Mouse (Mus musculus): ENCODE measurements around the gene Riok1. TPM values are rescaled to one million over a fixed set of nuclear protein-coding genes. Genes with fewer than 3 reads are reported as not detected.
A peak's percentile ranks its signal among the peaks of the same experiment; 100 is the strongest.

Riok1 gene
- 33.2 and 36.1 TPM in 2 replicates for polyA plus RNA-seq (2014; fragmentation: Nextera tagmentation; extraction: Ambion mirVana)

GRCm38 (mm10) chr13:38036343-38037043 lies at the start of gene Riok1:
Gene Riok1, plus strand, starts transcription at chr13:38036995.
- 0 out of 2 replicates have a peak, but pooled peaks cover 3% of the 10 kb centered on the region for H3K36me3 ChIP-seq (ENCODE audit: control insufficient read depth, insufficient read depth, low read length)
- WGBS (ENCODE audit: insufficient replicate concordance), result 8% methylated on average over 37 of the region's 37 CpGs
- H3K4me1 ChIP-seq (ENCODE audit: control insufficient read depth, insufficient read depth, low read length), result peaks cover 8% of the 10 kb centered on the region; the same call in 1 of the 2 replicates
- no peaks in the 10 kb centered on the region for H3K27me3 ChIP-seq (ENCODE audit: control insufficient read depth, insufficient read depth, low read length)
- H3K9me3 ChIP-seq (replicated peaks; ENCODE audit: control insufficient read depth, low read length), result no peaks in the 10 kb centered on the region
- peak within 1 kb of the TSS; percentile 64 for H3K4me2 ChIP-seq
- peak within 1 kb of the TSS; percentile 84 for H3K9ac ChIP-seq (ENCODE audit: low read depth, low read length)
- ATAC-seq (replicated peaks; ENCODE audit: insufficient number of reproducible peaks, low FRiP score, low TSS enrichment), result peak; percentile 66
- H3K27ac ChIP-seq (ENCODE audit: low read depth, low read length), result peak within 1 kb of the TSS; percentile 74
- peak within 1 kb of the TSS; percentile 84 for H3K4me3 ChIP-seq (ENCODE audit: low read depth, low read length)

DNA sequence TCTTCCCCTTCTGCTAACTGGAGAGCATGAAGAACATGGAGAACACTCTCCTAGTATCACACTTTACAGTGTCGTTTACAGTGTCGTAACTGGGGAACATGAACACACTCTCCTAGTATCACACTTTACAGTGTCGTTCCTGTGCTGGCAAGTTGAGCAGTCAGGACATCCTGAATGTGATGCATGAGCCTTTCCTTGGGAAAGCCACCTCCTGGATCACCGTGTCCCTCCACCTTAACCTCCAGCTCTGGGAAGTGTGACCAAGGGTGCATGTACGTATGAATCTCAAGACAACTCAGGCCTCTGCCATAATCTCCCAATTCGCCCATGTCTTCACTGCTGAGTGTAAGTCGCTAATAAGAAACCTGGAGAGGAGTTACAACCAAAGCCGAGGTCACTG lies 47.1 kb upstream of the Riok1 start:
- Histone ChIP-seq H3K4me3 (ENCODE audit: low read depth, low read length) (no peak overlapping the region), H3K36me3 (ENCODE audit: control insufficient read depth, insufficient read depth, low read length) (peaks cover 36% of the 10 kb centered on the region), H3K9me3 (replicated peaks; ENCODE audit: control insufficient read depth, low read length) (no peaks in the 10 kb centered on the region), H3K27ac (ENCODE audit: low read depth, low read length) (no peak overlapping the region), H3K4me2 (no peak overlapping the region), H3K27me3 (ENCODE audit: control insufficient read depth, insufficient read depth, low read length) (no peaks in the 10 kb centered on the region), H3K4me1 (ENCODE audit: control insufficient read depth, insufficient read depth, low read length) (peaks cover 5% of the 10 kb centered on the region; the same call in 1 of the 2 replicates), H3K9ac (ENCODE audit: low read depth, low read length) (no peak overlapping the region)
- ATAC-seq (replicated peaks; ENCODE audit: insufficient number of reproducible peaks, low FRiP score, low TSS enrichment), result no peak
- 91% methylated on average over 8 of the region's 8 CpGs for WGBS (ENCODE audit: insufficient replicate concordance)

DNA sequence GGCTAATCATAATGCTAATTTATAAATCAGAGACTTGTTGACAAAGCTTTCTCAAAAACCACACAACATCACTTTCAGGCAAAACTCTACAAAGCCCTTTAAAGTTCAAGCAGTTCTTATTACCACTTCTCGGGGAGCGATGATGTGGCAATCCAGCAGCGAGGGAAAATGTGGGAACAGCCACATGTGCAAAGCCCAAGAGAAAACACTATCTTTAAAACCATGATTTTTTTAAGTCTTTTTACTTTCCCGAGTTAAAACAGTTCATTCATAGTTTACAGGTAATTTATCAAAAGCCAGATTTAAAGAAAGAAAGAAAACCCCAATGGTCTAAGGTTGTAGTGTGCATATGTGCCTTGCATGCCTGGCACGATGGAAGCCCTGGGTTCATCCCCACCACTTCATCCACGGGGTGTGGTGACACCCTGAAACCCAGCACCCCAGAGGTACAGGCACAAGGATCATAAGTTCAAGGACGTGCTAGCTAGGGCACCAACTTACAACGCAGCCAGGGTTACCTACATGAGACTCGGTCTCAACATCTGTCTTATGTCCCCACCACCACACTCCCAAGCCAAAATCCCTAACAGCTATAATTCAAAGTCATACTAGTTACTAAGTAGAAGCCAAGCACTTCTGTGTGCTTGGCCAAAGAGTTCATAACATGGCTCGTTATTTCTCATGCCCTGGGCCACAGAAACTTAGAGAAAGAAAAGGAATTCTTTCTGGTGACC lies 44.0 kb upstream of the Riok1 start:
- no peak for ATAC-seq (replicated peaks; ENCODE audit: insufficient number of reproducible peaks, low FRiP score, low TSS enrichment)
- H3K36me3 ChIP-seq (ENCODE audit: control insufficient read depth, insufficient read depth, low read length), result peaks cover 14% of the 10 kb centered on the region
- 15% methylated on average over 10 of the region's 10 CpGs for WGBS (ENCODE audit: insufficient replicate concordance)
- peaks cover 5% of the 10 kb centered on the region; the same call in 1 of the 2 replicates for H3K4me1 ChIP-seq (ENCODE audit: control insufficient read depth, insufficient read depth, low read length)
- peak overlapping the region; percentile 86 for H3K4me2 ChIP-seq
- H3K9me3 ChIP-seq (replicated peaks; ENCODE audit: control insufficient read depth, low read length), result no peaks in the 10 kb centered on the region
- peak overlapping the region; percentile 97 for H3K9ac ChIP-seq (ENCODE audit: low read depth, low read length)
- H3K27me3 ChIP-seq (ENCODE audit: control insufficient read depth, insufficient read depth, low read length), result no peaks in the 10 kb centered on the region
- peak overlapping the region; percentile 93 for H3K27ac ChIP-seq (ENCODE audit: low read depth, low read length)
- peak overlapping the region; percentile 95 for H3K4me3 ChIP-seq (ENCODE audit: low read depth, low read length)

GRCm38 (mm10) chr13:37993376-37993703 lies 43.5 kb upstream of the Riok1 start:
- Histone ChIP-seq H3K4me2 (peak overlapping the region; percentile 86), H3K27ac (ENCODE audit: low read depth, low read length) (peak overlapping the region; percentile 93), H3K9ac (ENCODE audit: low read depth, low read length) (peak overlapping the region; percentile 97), H3K4me3 (ENCODE audit: low read depth, low read length) (peak overlapping the region; percentile 95), H3K4me1 (ENCODE audit: control insufficient read depth, insufficient read depth, low read length) (peaks cover 5% of the 10 kb centered on the region; the same call in 1 of the 2 replicates), H3K36me3 (ENCODE audit: control insufficient read depth, insufficient read depth, low read length) (peaks cover 14% of the 10 kb centered on the region), H3K9me3 (replicated peaks; ENCODE audit: control insufficient read depth, low read length) (no peaks in the 10 kb centered on the region), H3K27me3 (ENCODE audit: control insufficient read depth, insufficient read depth, low read length) (no peaks in the 10 kb centered on the region)
- no peak for ATAC-seq (replicated peaks; ENCODE audit: insufficient number of reproducible peaks, low FRiP score, low TSS enrichment)
- under 1% methylated on average over 17 of the region's 17 CpGs for WGBS (ENCODE audit: insufficient replicate concordance)

GRCm38 (mm10) chr13:37993704-37994404 lies 42.9 kb upstream of the Riok1 start, which contains the start of gene Ssr1:
Gene Ssr1, minus strand, starts transcription at chr13:37994217.
- peaks cover 14% of the 10 kb centered on the region for H3K36me3 ChIP-seq (ENCODE audit: control insufficient read depth, insufficient read depth, low read length)
- peaks cover 5% of the 10 kb centered on the region; the same call in 1 of the 2 replicates for H3K4me1 ChIP-seq (ENCODE audit: control insufficient read depth, insufficient read depth, low read length)
- H3K4me3 ChIP-seq (ENCODE audit: low read depth, low read length), result peak within 1 kb of the TSS; percentile 95
- ATAC-seq (replicated peaks; ENCODE audit: insufficient number of reproducible peaks, low FRiP score, low TSS enrichment), result peak; percentile 98
- H3K27me3 ChIP-seq (ENCODE audit: control insufficient read depth, insufficient read depth, low read length), result no peaks in the 10 kb centered on the region
- H3K9me3 ChIP-seq (replicated peaks; ENCODE audit: control insufficient read depth, low read length), result no peaks in the 10 kb centered on the region
- peak within 1 kb of the TSS; percentile 97 for H3K9ac ChIP-seq (ENCODE audit: low read depth, low read length)
- WGBS (ENCODE audit: insufficient replicate concordance), result under 1% methylated on average over 85 of the region's 89 CpGs
- H3K4me2 ChIP-seq, result peak within 1 kb of the TSS; percentile 86
- H3K27ac ChIP-seq (ENCODE audit: low read depth, low read length), result peak within 1 kb of the TSS; percentile 93

DNA sequence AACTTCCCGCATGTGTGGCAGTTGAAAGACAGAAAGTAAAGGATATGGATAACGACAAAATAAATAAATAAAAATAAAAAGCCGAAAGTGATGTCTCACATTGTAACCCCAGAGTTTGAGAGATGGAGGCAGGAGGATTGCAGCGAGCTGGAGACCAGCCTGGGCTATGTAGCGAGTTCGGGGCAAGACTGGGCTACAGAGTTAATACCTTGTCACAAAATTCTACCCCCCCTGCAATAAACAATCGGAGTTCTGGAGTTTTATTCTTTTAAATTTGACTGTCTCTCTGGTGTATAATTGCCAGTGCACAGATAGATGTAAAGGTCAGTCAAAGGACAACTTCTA lies 42.4 kb upstream of the Riok1 start:
- H3K27me3 ChIP-seq (ENCODE audit: control insufficient read depth, insufficient read depth, low read length), result no peaks in the 10 kb centered on the region
- peak overlapping the region; percentile 95 for H3K4me3 ChIP-seq (ENCODE audit: low read depth, low read length)
- H3K4me1 ChIP-seq (ENCODE audit: control insufficient read depth, insufficient read depth, low read length), result peaks cover 5% of the 10 kb centered on the region; the same call in 1 of the 2 replicates
- H3K9ac ChIP-seq (ENCODE audit: low read depth, low read length), result peak overlapping the region; percentile 97; the same call in 1 of the 2 replicates
- H3K27ac ChIP-seq (ENCODE audit: low read depth, low read length), result peak overlapping the region; percentile 72; the same call in 1 of the 2 replicates
- WGBS (ENCODE audit: insufficient replicate concordance), result 14% methylated on average over 7 of the region's 7 CpGs
- H3K9me3 ChIP-seq (replicated peaks; ENCODE audit: control insufficient read depth, low read length), result no peaks in the 10 kb centered on the region
- ATAC-seq (replicated peaks; ENCODE audit: insufficient number of reproducible peaks, low FRiP score, low TSS enrichment), result 0 out of 2 replicates have a peak, but pooled peaks have one; percentile 13
- peaks cover 9% of the 10 kb centered on the region for H3K36me3 ChIP-seq (ENCODE audit: control insufficient read depth, insufficient read depth, low read length)
- H3K4me2 ChIP-seq, result peak overlapping the region; percentile 86

DNA sequence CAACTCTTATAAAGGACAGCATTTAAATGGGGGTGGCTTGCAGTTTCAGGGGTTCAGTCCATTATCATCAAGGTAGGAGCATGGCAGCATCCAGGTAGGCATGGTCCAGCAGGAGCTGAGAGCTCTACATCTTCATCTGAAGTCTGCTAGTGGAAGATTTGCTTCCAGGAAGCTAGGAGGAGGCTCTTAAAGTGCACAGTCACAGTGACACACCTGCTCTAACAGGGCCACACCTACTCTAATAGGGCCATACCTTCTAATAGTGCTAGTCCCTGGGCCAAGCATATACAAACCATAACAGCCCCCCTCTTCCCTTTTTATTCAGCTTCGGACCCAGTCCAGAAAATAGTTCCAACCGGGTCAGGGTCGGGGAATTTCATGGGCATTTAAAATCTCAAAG lies 37.1 kb upstream of the Riok1 start:
- no peak overlapping the region for H3K4me3 ChIP-seq (ENCODE audit: low read depth, low read length)
- H3K4me2 ChIP-seq, result no peak overlapping the region
- H3K27me3 ChIP-seq (ENCODE audit: control insufficient read depth, insufficient read depth, low read length), result no peaks in the 10 kb centered on the region
- 0 out of 2 replicates have a peak, but pooled peaks cover 3% of the 10 kb centered on the region for H3K9me3 ChIP-seq (replicated peaks; ENCODE audit: control insufficient read depth, low read length)
- H3K27ac ChIP-seq (ENCODE audit: low read depth, low read length), result no peak overlapping the region
- H3K9ac ChIP-seq (ENCODE audit: low read depth, low read length), result no peak overlapping the region
- ATAC-seq (replicated peaks; ENCODE audit: insufficient number of reproducible peaks, low FRiP score, low TSS enrichment), result peak; percentile 59; the same call in 1 of the 2 replicates
- H3K36me3 ChIP-seq (ENCODE audit: control insufficient read depth, insufficient read depth, low read length), result no peaks in the 10 kb centered on the region
- no peaks in the 10 kb centered on the region for H3K4me1 ChIP-seq (ENCODE audit: control insufficient read depth, insufficient read depth, low read length)
- 82% methylated on average over 3 of the region's 3 CpGs for WGBS (ENCODE audit: insufficient replicate concordance)

GRCm38 (mm10) chr13:38002461-38002860 lies 34.3 kb upstream of the Riok1 start:
- no peak for ATAC-seq (replicated peaks; ENCODE audit: insufficient number of reproducible peaks, low FRiP score, low TSS enrichment)
- no peaks in the 10 kb centered on the region for H3K36me3 ChIP-seq (ENCODE audit: control insufficient read depth, insufficient read depth, low read length)
- H3K4me2 ChIP-seq, result no peak overlapping the region
- WGBS (ENCODE audit: insufficient replicate concordance), result 46% methylated on average over 1 of the region's 1 CpGs
- H3K27ac ChIP-seq (ENCODE audit: low read depth, low read length), result no peak overlapping the region
- H3K4me3 ChIP-seq (ENCODE audit: low read depth, low read length), result no peak overlapping the region
- H3K4me1 ChIP-seq (ENCODE audit: control insufficient read depth, insufficient read depth, low read length), result no peaks in the 10 kb centered on the region
- H3K9ac ChIP-seq (ENCODE audit: low read depth, low read length), result no peak overlapping the region
- H3K9me3 ChIP-seq (replicated peaks; ENCODE audit: control insufficient read depth, low read length), result 0 out of 2 replicates have a peak, but pooled peaks cover 3% of the 10 kb centered on the region
- H3K27me3 ChIP-seq (ENCODE audit: control insufficient read depth, insufficient read depth, low read length), result no peaks in the 10 kb centered on the region

Data from heart, embryonic 11.5 days (tissue).